9 mouse cellular contexts compared by ENCODE assay signal in the genomic region with DNA sequence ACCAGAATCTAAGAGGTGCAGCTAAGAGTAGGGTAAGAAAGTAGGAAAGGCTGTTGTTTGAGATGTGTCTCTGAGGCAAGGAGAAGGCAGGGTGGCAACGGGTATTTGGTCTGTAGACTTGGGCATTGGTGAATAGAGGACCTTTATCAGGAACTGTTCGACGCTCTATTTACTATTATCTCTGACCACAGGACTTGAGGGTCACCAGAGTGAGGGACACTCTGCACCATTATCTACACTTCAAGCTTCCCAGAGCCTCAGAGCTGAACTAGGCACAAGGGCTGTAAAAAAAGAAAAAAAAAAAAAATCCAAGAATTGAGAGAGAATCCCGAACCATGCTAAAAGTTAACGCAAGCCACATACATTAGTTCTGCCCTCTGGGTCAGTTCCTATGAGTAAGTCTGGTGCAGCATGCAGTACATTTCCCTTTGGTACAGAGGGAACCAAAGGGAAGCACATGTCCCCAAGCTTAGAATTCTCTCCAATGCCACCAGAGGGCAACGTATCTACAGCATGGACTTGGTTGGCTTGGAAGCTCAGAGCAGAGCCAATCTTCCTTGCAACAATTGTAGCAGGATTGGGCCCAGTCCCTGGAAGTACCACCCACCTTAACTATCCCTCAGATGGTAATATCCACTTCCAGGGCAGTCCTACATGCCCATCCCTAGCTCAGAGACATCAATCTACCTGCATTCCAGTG. TPM values are rescaled to one million over a fixed set of nuclear protein-coding genes. Genes with fewer than 3 reads are reported as not detected.
DNase-seq lines count a peak whose midpoint lies in the region; ATAC-seq and TF ChIP-seq lines count a peak whose summit lies in the region.
"Had no signal": no experiment of that assay in that cellular context is flagged by ENCODE, and none has a peak within 500 bp of the region (broad histone marks: within the 10 kb centered on the region; RNA-seq: fewer than 3 reads in every experiment).

No protein-coding gene starts in this region.

- H3K27me3 ChIP-seq in spleen, adult 2 months (ENCODE audit: control insufficient read depth, insufficient read depth, low read length) = peaks cover 17% of the 10 kb centered on the region
- H3K27me3 ChIP-seq in stomach, postnatal 0 days (ENCODE audit: control insufficient read depth, insufficient read depth, low read length) = peaks cover 6% of the 10 kb centered on the region

- intact Hi-C loops in left cerebral cortex, postnatal 25 days (cut with DNase I) = loop anchor here (1.0 to 2.0 kb wide), 2 partner anchors 37 to 102 kb away; no protein-coding TSS in a partner anchor

- peaks cover 10% of the 10 kb centered on the region; the same call in 1 of the 2 replicates for H3K4me1 ChIP-seq in spleen, adult 2 months (ENCODE audit: control insufficient read depth, insufficient read depth, insufficient read length)
- H3K4me1 ChIP-seq in stomach, postnatal 0 days (replicated peaks; ENCODE audit: control insufficient read depth, insufficient read depth) = 0 out of 2 replicates have a peak, but pooled peaks cover 5% of the 10 kb centered on the region

- TF ChIP-seq POLR2A in spleen, adult 2 months (IDR thresholded peaks at IDR 0.05; ENCODE audit: low read depth, low read length) = no peak

- H3K27ac ChIP-seq in spleen, adult 2 months (ENCODE audit: insufficient read depth, low read length) = no peak overlapping the region
- H3K27ac ChIP-seq in stomach, postnatal 0 days (replicated peaks) = no peak overlapping the region
- H3K27ac ChIP-seq: embryonic facial prominence, embryonic 13.5 days had no signal

- no peak overlapping the region for H3K4me2 ChIP-seq in stomach, postnatal 0 days (replicated peaks; ENCODE audit: low read depth)

- H3K9ac ChIP-seq in stomach, postnatal 0 days (ENCODE audit: low read length) = no peak overlapping the region

- WGBS in spleen, adult 2 months = 26% methylated on average over 6 of the region's 6 CpGs
- WGBS in stomach, postnatal 0 days = 35% methylated on average over 6 of the region's 6 CpGs

- no peaks in the 10 kb centered on the region for H3K36me3 ChIP-seq in spleen, adult 2 months (ENCODE audit: control insufficient read depth, insufficient read depth, low read length)
- no peaks in the 10 kb centered on the region for H3K36me3 ChIP-seq in stomach, postnatal 0 days (ENCODE audit: control insufficient read depth, insufficient read depth, low read length)
- H3K36me3 ChIP-seq: embryonic facial prominence, embryonic 13.5 days had no signal

- ATAC-seq in inflammation-experienced regulatory T-cells, adult 6 months = peak; percentile 79
- ATAC-seq in stomach, postnatal 0 days (ENCODE audit: low FRiP score, low TSS enrichment) = peak; percentile 78

- TF ChIP-seq EP300 in stomach, postnatal 0 days (optimal IDR thresholded peaks at IDR 0.05) = no peak

- DNase-seq in spleen, adult 2 months (ENCODE audit: low read depth in 1 of 2, low spot score in 2 of 2) = peak; percentile 46 to 53
- DNase-seq in spleen, adult 12 weeks (ENCODE audit: low spot score) = no peak
- peak; percentile 63 for DNase-seq in cerebellum, adult 8-10 months
- DNase-seq in forelimb bud, embryonic 11.5 days (ENCODE audit: low read depth, low spot score) = peak; percentile 78
- DNase-seq in left cerebral cortex, postnatal 25 days (ENCODE audit: low spot score in 2 of 2) = peak; percentile 64 to 83
- peak; percentile 78 for DNase-seq in mesoderm, embryonic 11.5 days (ENCODE audit: low read depth, low spot score)
- peak; percentile 60 for DNase-seq in stomach, postnatal 0 days (ENCODE audit: low spot score)

- no peak overlapping the region for H3K4me3 ChIP-seq in spleen, adult 2 months (ENCODE audit: extremely low read depth, insufficient read depth, insufficient read length)
- no peak overlapping the region for H3K4me3 ChIP-seq in stomach, postnatal 0 days (ENCODE audit: low read depth, low read length)
- H3K4me3 ChIP-seq: embryonic facial prominence, embryonic 13.5 days had no signal

- peak; percentile 54; the same call in 1 of the 2 replicates for TF ChIP-seq CTCF in spleen, adult 2 months (IDR thresholded peaks at IDR 0.05; ENCODE audit: extremely low read depth, insufficient read depth, insufficient read length, insufficient replicate concordance)
- TF ChIP-seq CTCF in stomach, postnatal 0 days (IDR thresholded peaks at IDR 0.05; ENCODE audit: low read depth) = peak; percentile 97

- H3K9me3 ChIP-seq in stomach, postnatal 0 days (ENCODE audit: control insufficient read depth, low read length) = no peaks in the 10 kb centered on the region
- H3K9me3 ChIP-seq: embryonic facial prominence, embryonic 13.5 days had no signal

RNA-seq across cellular contexts. Expression of a gene that starts 2.3 kb away (rescaled TPM):
- 5.4 and 6.0 TPM in 2 replicates for polyA plus RNA-seq in spleen, adult 2 months (2012; rRNA removed)
- polyA plus RNA-seq in inflammation-experienced regulatory T-cells, adult 6 months (2017; shearing (Covaris generic)) = 10 to 100 TPM in 2 of 3 experiments, 1 to 10 TPM in 1; 9.5 to 13.0 (median 10.8) TPM
- 10 to 100 TPM in 1 of 2 experiments, 1 to 10 TPM in 1; 8.2 to 11.6 TPM for total RNA-seq in left cerebral cortex, postnatal 25 days (2021)
- 3.9 and 4.1 TPM in 2 replicates for polyA plus RNA-seq in stomach, postnatal 0 days (2015; fragmentation: Nextera tagmentation; extraction: Ambion mirVana)

RNA-seq across cellular contexts. Expression of a gene that starts 6.3 kb away (rescaled TPM):
- polyA plus RNA-seq in spleen, adult 2 months (2012; rRNA removed) = 1.6 and 2.3 TPM in 2 replicates
- under 1 TPM in 1 of 3 experiments, not detected in 2; 0.09 TPM for polyA plus RNA-seq in inflammation-experienced regulatory T-cells, adult 6 months (2017; shearing (Covaris generic))
- total RNA-seq in left cerebral cortex, postnatal 25 days (2021) = under 1 TPM; 0.37 to 0.41 TPM
- 0.89 and 1.1 TPM in 2 replicates for polyA plus RNA-seq in stomach, postnatal 0 days (2015; fragmentation: Nextera tagmentation; extraction: Ambion mirVana)

RNA-seq across cellular contexts. Expression of a gene that starts 21.1 kb away (rescaled TPM):
- polyA plus RNA-seq in spleen, adult 2 months (2012; rRNA removed) = 55.6 and 58.7 TPM in 2 replicates
- 10 to 100 TPM; 18.7 to 36.4 (median 30.7) TPM for polyA plus RNA-seq in inflammation-experienced regulatory T-cells, adult 6 months (2017; shearing (Covaris generic))
- 10 to 100 TPM; 78.0 to 80.2 TPM for total RNA-seq in left cerebral cortex, postnatal 25 days (2021)
- polyA plus RNA-seq in stomach, postnatal 0 days (2015; fragmentation: Nextera tagmentation; extraction: Ambion mirVana) = 5.1 TPM in 2 replicates

RNA-seq across cellular contexts. Expression of a gene that starts 26.0 kb away (rescaled TPM):
- 112 and 191 TPM in 2 replicates for polyA plus RNA-seq in spleen, adult 2 months (2012; rRNA removed)
- polyA plus RNA-seq in inflammation-experienced regulatory T-cells, adult 6 months (2017; shearing (Covaris generic)) = 10 to 100 TPM; 17.3 to 46.9 (median 39.3) TPM
- 10 to 100 TPM; 13.8 to 18.4 TPM for total RNA-seq in left cerebral cortex, postnatal 25 days (2021)
- polyA plus RNA-seq in stomach, postnatal 0 days (2015; fragmentation: Nextera tagmentation; extraction: Ambion mirVana) = 7.7 and 9.4 TPM in 2 replicates

RNA-seq across cellular contexts. Expression of a gene that starts 42.3 kb away (rescaled TPM):
- polyA plus RNA-seq in spleen, adult 2 months (2012; rRNA removed) = 694 and 1,212 TPM in 2 replicates
- polyA plus RNA-seq in inflammation-experienced regulatory T-cells, adult 6 months (2017; shearing (Covaris generic)) = 100 to 1,000 TPM; 459 to 882 (median 544) TPM
- total RNA-seq in left cerebral cortex, postnatal 25 days (2021) = 100 to 1,000 TPM; 541 to 580 TPM
- 470 and 552 TPM in 2 replicates for polyA plus RNA-seq in stomach, postnatal 0 days (2015; fragmentation: Nextera tagmentation; extraction: Ambion mirVana)
